Mouse (Mus musculus) heart, adult 2 months (tissue): Measurements from ENCODE around the gene Gm20547. TPM values are rescaled to one million over a fixed set of nuclear protein-coding genes. Genes with fewer than 3 reads are reported as not detected.

Experiments
- DNase-seq, 2 experiments: peaks; one replicate each; pipeline ENCODE4 v3.0.0; 2021
- H3K27ac ChIP-seq: fragments of 200-600 bp; 2 replicates; pipeline ENCODE4 v1.8.1; 2022
- H3K27me3 ChIP-seq: fragments of 200-500 bp; 2 replicates; pipeline ENCODE4 v1.6.1; 2012; ENCODE audit warnings: mild to moderate bottlenecking, low read length, inconsistent platforms, mixed read lengths; ENCODE audit not compliant: control insufficient read depth, insufficient read depth
- H3K36me3 ChIP-seq: fragments of 200-500 bp; 2 replicates; pipeline ENCODE4 v1.6.1; 2012; ENCODE audit warnings: low read length, inconsistent platforms; ENCODE audit not compliant: control insufficient read depth, insufficient read depth
- H3K4me1 ChIP-seq: fragments of 200-500 bp; 2 replicates; pipeline ENCODE4 v1.6.1; 2011; ENCODE audit warnings: low read length; ENCODE audit not compliant: control insufficient read depth, insufficient read depth
- H3K4me3 ChIP-seq: fragments of 200-600 bp; 2 replicates; pipeline ENCODE4 v1.8.1; 2022
- H3K79me2 ChIP-seq: fragments of 200-500 bp; replicated peaks from 2 replicates; pipeline ENCODE4 v1.6.1; 2012; ENCODE audit warnings: mild to moderate bottlenecking, inconsistent platforms, low read length, moderate library complexity, mixed read lengths; ENCODE audit not compliant: control insufficient read depth, insufficient read depth
- H3K9ac ChIP-seq: fragments of 200-500 bp; 2 replicates; pipeline ENCODE4 v1.6.1; 2012; ENCODE audit warnings: low read depth, mild to moderate bottlenecking, control low read depth, inconsistent platforms, low read length, mixed read lengths
- CTCF ChIP-seq: fragments of 200-600 bp; IDR thresholded peaks from 2 replicates; pipeline ENCODE4 v1.8.1; 2022; ENCODE audit warnings: antibody characterized with exemption, mild to moderate bottlenecking, moderate library complexity
- EP300 ChIP-seq: fragments of 200-500 bp; IDR thresholded peaks from 2 replicates; pipeline ENCODE4 v1.6.1; 2011; ENCODE audit warnings: low read depth, low read length, control low read depth; ENCODE audit not compliant: insufficient read depth
- POLR2A ChIP-seq: fragments of 200-500 bp; IDR thresholded peaks from 2 replicates; pipeline ENCODE4 v1.6.1; 2011; ENCODE audit warnings: mild to moderate bottlenecking, low read depth, low read length, control low read depth; ENCODE audit not compliant: insufficient read depth
- WGBS: fragments of 180-500 bp; shearing (Covaris S2); methylation state at CpG from one replicate; pipeline ENCODE4 v1.1.7; 2018; 5-methylcytosine and 5-hydroxymethylcytosine counted together
- intact Hi-C: fragments of 180-260 bp; cut with DNase I; formaldehyde crosslinking; loops from one replicate; pipeline ENCODE4 v1.15.1; 2025
- polyA plus RNA-seq: library from polyadenylated mRNA; depleted of rRNA; stranded (reverse); fragments of >200 nt; gene quantifications from 2 replicates; pipeline ENCODE4 v1.2.3, GENCODE M21; 2012
- total RNA-seq, 2 experiments: library from RNA; stranded (reverse); gene quantifications; 2 replicates each; pipeline ENCODE4 v1.2.3; 2021

Gm20547 gene
- total and polyA plus RNA-seq, 3 experiments, result not detected

- Histone ChIP-seq H3K27ac (no peak overlapping the region), H3K4me3 (no peak overlapping the region), H3K4me1 (no peaks in the 10 kb centered on the region; the same call in 1 of the 2 replicates), H3K36me3 (no peaks in the 10 kb centered on the region), H3K27me3 (no peaks in the 10 kb centered on the region), H3K79me2 (no peaks in the 10 kb centered on the region), H3K9ac (no peak overlapping the region)
- WGBS, result 60% methylated on average over 3 of the region's 3 CpGs
- DNase-seq, result no peak
- TF ChIP-seq EP300 (no peak), POLR2A (no peak), CTCF (no peak)
- intact Hi-C loops, result loop anchor here (5.0 to 10.0 kb wide), 2 partner anchors 38 to 380 kb away; partner anchors contain the start of genes Atp6v1g2 and Nfkbil1
Observed at GRCm38 (mm10) chr17:34854761-34855160, 27.1 kb downstream of the Gm20547 start.

GRCm38 (mm10) chr17:34853511-34853910 lies 28.3 kb downstream of the Gm20547 start:
- Histone ChIP-seq H3K27ac (no peak overlapping the region), H3K9ac (no peak overlapping the region), H3K4me1 (peaks cover 3% of the 10 kb centered on the region), H3K36me3 (no peaks in the 10 kb centered on the region), H3K27me3 (no peaks in the 10 kb centered on the region), H3K4me3 (no peak overlapping the region), H3K79me2 (no peaks in the 10 kb centered on the region)
- TF ChIP-seq CTCF, result no peak
- intact Hi-C loops, result loop anchor here (10.0 kb wide), 1 partner anchor 381 kb away; the partner anchor contains the start of genes Atp6v1g2 and Nfkbil1
- 76% methylated on average over 8 of the region's 8 CpGs for WGBS
- no peak for DNase-seq

GRCm38 (mm10) chr17:34850517-34851125 lies 31.2 kb downstream of the Gm20547 start:
- DNase-seq, result no peak
- Histone ChIP-seq H3K4me1 (peaks cover 3% of the 10 kb centered on the region), H3K27me3 (no peaks in the 10 kb centered on the region), H3K79me2 (no peaks in the 10 kb centered on the region), H3K9ac (peak overlapping the region; percentile 81), H3K4me3 (peak overlapping the region; percentile 100), H3K27ac (peak overlapping the region; percentile 69), H3K36me3 (no peaks in the 10 kb centered on the region)
- TF ChIP-seq POLR2A (no peak), CTCF (no peak), EP300 (no peak)
- intact Hi-C loops, result loop anchor here (1.0 to 10.0 kb wide), 3 partner anchors 13 to 384 kb away; partner anchors contain the start of genes Atp6v1g2, Dxo and Nfkbil1
- WGBS, result 2% methylated on average over 25 of the region's 25 CpGs

- Histone ChIP-seq H3K27ac (peak within 1 kb of the TSS; percentile 74), H3K79me2 (no peaks in the 10 kb centered on the region), H3K9ac (peak within 1 kb of the TSS; percentile 81), H3K27me3 (no peaks in the 10 kb centered on the region), H3K4me3 (peak within 1 kb of the TSS; percentile 100), H3K36me3 (no peaks in the 10 kb centered on the region), H3K4me1 (peaks cover 3% of the 10 kb centered on the region)
- intact Hi-C loops, result loop anchor here (1.0 to 10.0 kb wide), 3 partner anchors 13 to 385 kb away; partner anchors contain the start of genes Atp6v1g2, Dxo and Nfkbil1
- TF ChIP-seq EP300 (no peak), POLR2A (peak; percentile 12; the same call in 1 of the 2 replicates), CTCF (peak; percentile 53)
- WGBS, result 1% methylated on average over 65 of the region's 65 CpGs
- peak; percentile 98 to 99 for DNase-seq
Observed at GRCm38 (mm10) chr17:34849722-34850516, 31.9 kb downstream of the Gm20547 start, which contains the start of the genes Skiv2l and Nelfe. Gene Skiv2l (minus strand): TSS chr17:34850210. Gene Nelfe (plus strand): TSS chr17:34850391.

DNA sequence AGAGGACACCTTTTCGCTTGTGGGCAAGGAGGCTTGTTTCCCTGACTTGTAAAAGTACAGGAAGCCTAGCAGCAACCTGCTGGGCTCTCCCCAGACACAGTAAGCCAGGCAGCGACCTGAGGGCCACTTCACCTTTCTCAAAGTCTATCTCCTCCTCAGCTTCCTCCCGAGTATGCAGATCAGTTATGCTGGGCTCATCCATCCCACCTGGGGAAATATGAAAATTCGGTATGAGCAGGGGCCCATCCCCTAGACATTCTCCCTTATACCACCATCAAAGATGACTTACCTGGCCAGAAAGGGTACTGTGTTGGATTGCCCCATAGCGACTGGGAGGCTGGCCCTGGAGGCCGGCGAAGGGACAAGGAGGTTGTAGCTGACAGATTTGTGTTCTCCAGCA lies 34.2 kb downstream of the Gm20547 start:
- Histone ChIP-seq H3K36me3 (no peaks in the 10 kb centered on the region), H3K27me3 (no peaks in the 10 kb centered on the region), H3K27ac (no peak overlapping the region), H3K4me3 (no peak overlapping the region), H3K4me1 (peaks cover 3% of the 10 kb centered on the region), H3K79me2 (no peaks in the 10 kb centered on the region), H3K9ac (no peak overlapping the region)
- intact Hi-C loops, result no loop called here
- DNase-seq, result no peak
- 94% methylated on average over 7 of the region's 7 CpGs for WGBS
- TF ChIP-seq EP300, result no peak
- no peak for TF ChIP-seq CTCF
- no peak for TF ChIP-seq POLR2A
